Mouse (Mus musculus) thymus, postnatal 10 days (tissue): ENCODE data around the gene Nr1i3.
A peak's percentile ranks its signal among the peaks of the same experiment; 100 is the strongest.

Experiments
- DNase-seq, 2 experiments: peaks; one replicate each; pipeline ENCODE4 v3.0.0; 2021; ENCODE audit warnings: low spot score in 2 of 2

Gene Nr1i3

GRCm38 (mm10) chr1:171195046-171195822 lies 18.5 kb upstream of the Nr1i3 start:
- no peak for DNase-seq

GRCm38 (mm10) chr1:171195887-171196397 lies 17.8 kb upstream of the Nr1i3 start, which contains the start of gene Pcp4l1:
TSS of gene Pcp4l1 (minus strand) at chr1:171196268.
- DNase-seq = no peak

GRCm38 (mm10) chr1:171199532-171199931 lies 14.2 kb upstream of the Nr1i3 start:
- DNase-seq = no peak

GRCm38 (mm10) chr1:171200769-171201168 lies 13.0 kb upstream of the Nr1i3 start:
- DNase-seq = no peak

GRCm38 (mm10) chr1:171203471-171204248 lies 10.1 kb upstream of the Nr1i3 start:
- DNase-seq = no peak

- no peak for DNase-seq
Measured at GRCm38 (mm10) chr1:171204249-171204644, 9.5 kb upstream of the Nr1i3 start.

- no peak for DNase-seq
Measured at GRCm38 (mm10) chr1:171205704-171206493, 7.9 kb upstream of the Nr1i3 start.

- DNase-seq = no peak
Measured at GRCm38 (mm10) chr1:171209409-171209808, 4.4 kb upstream of the Nr1i3 start.

GRCm38 (mm10) chr1:171212854-171213253 lies 916 bp upstream of the Nr1i3 start:
- DNase-seq = no peak

GRCm38 (mm10) chr1:171216241-171216955 lies 2.6 kb downstream of the Nr1i3 start:
- DNase-seq = no peak

- peak; percentile 63 to 86 for DNase-seq
Measured at GRCm38 (mm10) chr1:171220871-171221270, 7.1 kb downstream of the Nr1i3 start.

- peak; percentile 22 to 31 for DNase-seq
Measured at GRCm38 (mm10) chr1:171221281-171222193, 7.8 kb downstream of the Nr1i3 start.

- peak; percentile 81 to 90 for DNase-seq
Measured at GRCm38 (mm10) chr1:171222238-171223155, 8.7 kb downstream of the Nr1i3 start, which contains the start of gene Tomm40l. TSS of gene Tomm40l (minus strand) at chr1:171222514.

- no peak for DNase-seq
Measured at GRCm38 (mm10) chr1:171223168-171223567, 9.4 kb downstream of the Nr1i3 start.

- no peak for DNase-seq
Measured at GRCm38 (mm10) chr1:171223796-171224195, 10.0 kb downstream of the Nr1i3 start.

- DNase-seq = no peak
Measured at GRCm38 (mm10) chr1:171224857-171225256, 11.1 kb downstream of the Nr1i3 start, which contains the start of gene Apoa2. TSS of gene Apoa2 (plus strand) at chr1:171225054.

- no peak for DNase-seq
Measured at GRCm38 (mm10) chr1:171226780-171227179, 13.0 kb downstream of the Nr1i3 start.

- DNase-seq = no peak
Measured at GRCm38 (mm10) chr1:171227879-171228278, 14.1 kb downstream of the Nr1i3 start.

GRCm38 (mm10) chr1:171229750-171230149 lies 16.0 kb downstream of the Nr1i3 start:
- no peak for DNase-seq
